Mouse (Mus musculus): ENCODE measurements around the gene Rflnb.

Rflnb gene

GRCm38 (mm10) chr11:76027139-76028071, at the start of gene Rflnb:
Gene Rflnb, minus strand, starts transcription at chr11:76027782.
- DNase-seq, result peak; percentile 75

GRCm38 (mm10) chr11:76077341-76077740, 49.8 kb upstream of the Rflnb start:
- DNase-seq, result no peak

- DNase-seq, result no peak
Observed at GRCm38 (mm10) chr11:76074296-76075093, 46.9 kb upstream of the Rflnb start.

- DNase-seq, result no peak
Observed at GRCm38 (mm10) chr11:76069816-76070215, 42.2 kb upstream of the Rflnb start.

- DNase-seq, result peak; percentile 63
Observed at GRCm38 (mm10) chr11:76066563-76067156, 39.1 kb upstream of the Rflnb start.

GRCm38 (mm10) chr11:76065521-76066095, 38.0 kb upstream of the Rflnb start:
- DNase-seq, result peak; percentile 79

- no peak for DNase-seq
Observed at GRCm38 (mm10) chr11:76064411-76064810, 36.8 kb upstream of the Rflnb start.

GRCm38 (mm10) chr11:76060906-76061305, 33.3 kb upstream of the Rflnb start:
- no peak for DNase-seq

GRCm38 (mm10) chr11:76059971-76060370, 32.4 kb upstream of the Rflnb start:
- no peak for DNase-seq

GRCm38 (mm10) chr11:76056487-76056886, 28.9 kb upstream of the Rflnb start:
- peak; percentile 22 for DNase-seq

- peak; percentile 88 for DNase-seq
Observed at GRCm38 (mm10) chr11:76052496-76052895, 24.9 kb upstream of the Rflnb start.

- DNase-seq, result no peak
Observed at GRCm38 (mm10) chr11:76050967-76051512, 23.5 kb upstream of the Rflnb start.

GRCm38 (mm10) chr11:76050509-76050908, 22.9 kb upstream of the Rflnb start:
- DNase-seq, result no peak

GRCm38 (mm10) chr11:76045367-76045766, 17.8 kb upstream of the Rflnb start:
- DNase-seq, result no peak

- no peak for DNase-seq
Observed at GRCm38 (mm10) chr11:76044468-76044867, 16.9 kb upstream of the Rflnb start.

- no peak for DNase-seq
Observed at GRCm38 (mm10) chr11:76042882-76043281, 15.3 kb upstream of the Rflnb start.

GRCm38 (mm10) chr11:76042041-76042638, 14.6 kb upstream of the Rflnb start:
- DNase-seq, result no peak

- no peak for DNase-seq
Observed at GRCm38 (mm10) chr11:76040761-76041376, 13.3 kb upstream of the Rflnb start.

- DNase-seq, result no peak
Observed at GRCm38 (mm10) chr11:76040106-76040505, 12.5 kb upstream of the Rflnb start.

GRCm38 (mm10) chr11:76039271-76040053, 11.9 kb upstream of the Rflnb start:
- DNase-seq, result peak; percentile 88

Measured in cerebellum, adult 9-10 months (tissue).